Mouse (Mus musculus) retina, embryonic 14.5 days (tissue): ENCODE results near the gene Tm6sf1.
"Not testable (repeated sequence)": the region's sequence is repeated elsewhere in the genome, so short reads cannot be mapped to it uniquely, and the experiment has no call there.

Experiments used
- DNase-seq: peaks from one replicate; pipeline ENCODE4 v3.0.0-alpha.2; 2015; ENCODE audit warnings: low spot score

The Tm6sf1 gene

DNA sequence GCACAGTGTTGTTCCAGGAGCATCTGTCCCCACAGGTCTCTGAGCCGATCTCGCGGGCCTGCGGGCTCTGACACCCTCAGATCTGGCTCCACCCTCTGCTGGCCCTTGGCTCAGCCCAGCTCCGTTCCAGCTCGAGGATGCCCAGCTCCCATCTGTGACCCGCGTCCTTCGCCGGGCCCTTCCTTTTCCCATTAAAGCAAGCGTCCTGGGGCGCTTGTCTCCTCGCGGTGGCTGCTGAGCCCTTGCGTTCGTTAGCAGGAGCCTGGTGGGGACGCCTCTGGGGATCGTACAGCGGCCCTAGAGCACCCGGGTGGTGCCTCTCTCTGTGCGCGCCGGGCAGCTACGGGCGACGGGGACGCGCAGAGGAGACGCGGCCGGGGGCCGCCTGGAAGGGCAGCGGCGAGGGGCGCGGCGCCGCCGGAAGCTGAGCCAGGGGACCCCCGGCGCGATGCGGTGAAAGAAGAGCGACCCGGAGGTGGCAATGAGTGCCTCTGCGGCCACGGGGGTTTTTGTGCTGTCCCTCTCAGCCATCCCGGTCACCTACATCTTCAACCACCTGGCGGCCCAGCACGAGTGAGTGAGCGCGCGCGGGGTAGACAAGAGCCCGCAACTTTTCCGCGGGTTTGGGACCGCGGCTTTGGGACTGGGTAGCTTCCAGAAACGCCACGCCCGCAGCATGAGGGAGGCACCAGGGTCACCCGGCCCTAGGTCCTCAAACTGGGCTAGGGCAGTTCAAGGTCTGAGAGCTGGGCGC, at the start of gene Tm6sf1:
TSS of gene Tm6sf1 (plus strand) at position 34 of the 754 bp plus-strand sequence.
- DNase-seq, result peak; percentile 73

GRCm38 (mm10) chr7:81824906-81825305, 33.9 kb upstream of the Tm6sf1 start:
- DNase-seq, result no peak

- DNase-seq, result no peak
Observed at GRCm38 (mm10) chr7:81825381-81825780, 33.4 kb upstream of the Tm6sf1 start.

GRCm38 (mm10) chr7:81827806-81828667, 30.8 kb upstream of the Tm6sf1 start:
- DNase-seq, result no peak

DNA sequence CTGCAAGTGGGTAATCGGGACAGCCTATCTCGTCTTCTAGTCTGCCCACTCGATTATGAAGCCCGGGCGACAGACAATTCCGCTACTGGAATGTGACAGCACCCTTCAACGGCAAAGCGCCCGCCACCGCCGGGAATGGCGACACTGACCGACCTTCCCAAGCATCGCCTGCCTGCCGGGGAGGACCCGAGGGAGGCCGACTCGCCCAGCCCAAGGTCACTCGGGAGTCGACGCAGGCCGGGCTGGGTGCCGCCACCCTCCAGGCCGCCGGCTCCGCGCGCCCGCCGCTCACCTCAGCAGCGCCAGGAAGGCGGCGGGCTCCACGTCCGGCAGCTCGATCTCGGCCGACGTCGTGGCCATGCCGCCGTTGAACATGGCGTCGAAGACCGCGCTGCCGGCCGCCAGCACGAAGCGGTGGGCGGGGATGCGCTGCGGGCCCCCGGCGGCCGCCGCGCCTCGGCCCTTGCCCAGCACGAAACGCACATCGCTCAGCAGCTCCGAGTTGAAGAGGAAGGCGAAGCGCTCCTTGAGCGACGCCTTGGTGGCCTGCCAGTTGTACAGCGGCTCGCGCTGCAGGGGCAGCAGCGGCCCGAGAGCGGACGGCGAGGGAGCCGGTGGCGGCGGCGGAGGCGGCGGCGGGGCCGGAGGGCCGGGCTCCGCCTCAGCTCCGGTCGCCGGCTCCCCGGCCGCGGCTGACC, 30.0 kb upstream of the Tm6sf1 start:
- peak; percentile 57 for DNase-seq

DNA sequence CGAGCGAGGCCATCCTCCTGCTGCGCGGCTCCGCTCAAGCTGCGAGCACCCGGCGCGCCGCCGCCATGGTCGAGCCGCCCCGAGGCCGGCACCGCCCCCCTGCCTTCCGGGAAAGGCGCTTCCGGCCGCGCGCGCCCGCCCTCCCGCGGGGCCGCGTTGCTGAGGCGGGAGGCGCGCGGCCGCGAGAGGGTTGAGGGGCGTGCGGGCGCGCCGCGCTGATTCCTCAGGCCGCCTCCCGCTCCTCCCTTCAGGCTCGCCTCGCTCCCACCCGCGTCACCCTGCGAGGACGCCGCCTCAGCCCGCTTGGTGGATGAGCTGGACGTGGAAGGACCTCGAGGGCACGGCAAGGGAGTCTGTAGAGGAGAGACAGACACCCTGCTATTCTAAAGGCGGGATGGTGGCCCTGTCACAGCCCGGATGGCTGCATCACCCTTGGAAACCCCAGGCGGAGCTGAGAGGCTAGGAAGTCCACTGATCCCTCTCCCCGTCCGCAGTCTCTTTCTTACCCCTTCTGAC, 29.4 kb upstream of the Tm6sf1 start, which contains the start of gene Btbd1:
TSS of gene Btbd1 (minus strand) at position 53 of the 516 bp plus-strand sequence.
- DNase-seq, result peak; percentile 89

GRCm38 (mm10) chr7:81834847-81835246, 24.0 kb upstream of the Tm6sf1 start:
- no peak for DNase-seq

DNA sequence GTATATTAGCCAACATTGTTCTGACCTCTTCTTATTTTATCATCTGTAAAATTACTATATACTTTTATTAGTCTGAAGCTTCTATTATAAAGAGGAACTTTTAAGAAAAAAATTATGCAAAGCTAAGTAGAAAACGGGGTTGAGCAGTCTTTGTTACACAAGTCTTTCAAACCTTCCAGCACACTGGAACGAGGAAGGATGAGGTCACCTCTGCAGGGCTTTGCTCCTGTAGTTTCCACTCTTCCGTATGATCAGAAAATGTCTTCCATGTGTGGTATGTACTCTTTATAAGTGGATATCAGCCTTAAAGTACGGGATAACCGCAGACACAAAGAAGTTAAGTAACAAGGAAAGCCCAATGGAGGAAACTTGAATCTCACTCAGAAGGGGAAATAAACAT, 23.4 kb upstream of the Tm6sf1 start:
- no peak for DNase-seq

DNA sequence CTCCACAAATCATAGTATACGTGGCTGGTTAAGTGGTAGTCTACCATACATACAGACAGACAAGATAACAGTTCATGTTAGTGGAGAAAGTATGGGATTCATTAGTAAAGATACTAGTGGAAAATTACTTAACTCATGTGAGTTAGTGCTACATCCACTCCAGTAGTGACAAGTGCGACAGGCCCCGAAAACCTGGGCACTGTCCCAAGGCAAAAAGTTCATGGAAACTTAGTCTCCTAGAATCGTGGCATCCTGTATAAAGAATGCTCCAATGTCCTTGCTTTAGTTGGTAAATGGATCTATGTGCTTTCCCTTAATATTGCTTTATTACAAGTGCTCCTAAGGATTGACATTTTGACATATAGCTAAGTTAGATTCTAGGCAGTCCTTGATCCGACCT, 21.0 kb upstream of the Tm6sf1 start:
- DNase-seq, result not testable (repeated sequence)

DNA sequence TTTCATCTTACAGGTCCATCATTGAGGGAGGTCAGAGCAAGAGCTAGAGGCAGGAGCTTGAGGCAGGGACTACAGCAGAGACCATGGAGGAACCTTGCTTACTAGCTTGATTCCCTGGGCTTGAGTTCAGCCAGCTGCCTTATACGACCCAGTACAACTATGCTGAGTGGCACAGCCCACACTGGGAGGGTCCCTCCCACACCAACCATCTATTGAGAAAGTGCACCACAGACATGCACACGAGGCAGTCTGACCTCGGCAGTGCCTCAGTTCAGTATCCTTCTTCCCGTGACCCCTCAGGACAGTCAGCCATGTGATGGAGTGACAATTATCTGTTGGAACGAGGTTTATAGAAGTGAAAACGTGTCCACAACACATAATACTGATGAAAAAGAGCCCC, 19.1 kb upstream of the Tm6sf1 start:
- no peak for DNase-seq

- DNase-seq, result no peak
Observed at GRCm38 (mm10) chr7:81840661-81841181, 18.1 kb upstream of the Tm6sf1 start.

DNA sequence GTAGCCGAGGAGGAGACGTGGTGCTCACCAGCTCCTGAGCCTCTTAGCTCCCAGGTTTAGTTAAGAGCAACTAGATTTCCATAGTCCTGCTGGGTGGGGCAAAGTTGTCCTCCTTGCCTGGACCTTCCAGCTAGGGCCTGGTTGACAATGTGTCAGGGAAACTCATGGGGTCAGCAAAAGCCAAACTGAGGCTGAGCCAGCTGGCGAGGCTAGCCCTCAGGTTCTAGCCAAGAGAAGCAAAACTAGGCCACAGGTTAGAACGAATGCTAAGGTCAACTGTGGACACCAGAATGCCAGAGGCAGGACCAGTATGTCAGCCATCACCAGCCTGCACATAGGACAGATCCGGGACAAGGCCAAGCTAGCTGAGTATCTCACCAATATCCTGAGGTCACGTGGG, 17.4 kb upstream of the Tm6sf1 start:
- no peak for DNase-seq

- no peak for DNase-seq
Observed at GRCm38 (mm10) chr7:81842141-81842540, 16.7 kb upstream of the Tm6sf1 start.

GRCm38 (mm10) chr7:81842998-81843397, 15.8 kb upstream of the Tm6sf1 start:
- DNase-seq, result no peak

DNA sequence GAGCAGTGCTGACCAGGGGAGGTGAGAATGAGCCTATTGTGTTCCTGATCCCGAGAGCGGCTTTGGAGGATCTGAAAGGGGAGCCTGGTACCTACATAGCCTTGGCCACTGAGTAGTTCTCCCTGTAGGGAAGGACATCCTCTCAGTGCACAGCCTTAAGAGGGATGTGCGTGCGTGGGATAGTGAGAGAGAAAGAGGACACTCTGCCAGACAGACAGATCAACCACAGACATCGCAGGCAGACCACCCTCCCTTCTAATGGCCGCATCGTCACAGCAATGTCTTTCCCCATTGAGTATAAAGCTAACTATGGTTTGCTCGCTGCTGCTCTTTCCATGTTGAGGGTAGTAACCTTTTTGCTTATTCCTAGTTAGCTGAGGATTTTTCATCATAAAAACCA, 14.9 kb upstream of the Tm6sf1 start:
- no peak for DNase-seq

DNA sequence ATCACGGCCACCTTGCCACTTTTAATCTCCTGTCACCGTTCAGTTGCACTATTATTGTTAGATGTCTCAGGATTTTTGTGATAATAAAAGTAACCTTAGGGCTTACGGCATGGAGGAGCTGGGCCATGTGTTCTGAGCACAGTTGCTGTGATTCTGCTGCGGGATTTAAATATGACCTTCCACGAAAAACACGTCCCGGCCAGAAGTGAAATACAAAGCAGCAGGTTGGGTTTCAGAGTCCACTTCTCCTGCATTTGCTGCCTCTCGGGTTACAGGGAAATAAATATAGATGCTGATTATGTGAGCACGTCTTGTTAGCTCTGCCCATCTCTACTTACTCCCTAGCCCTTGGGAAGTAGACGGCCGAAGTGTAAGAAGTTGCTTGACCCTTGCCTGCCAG, 14.0 kb upstream of the Tm6sf1 start:
- DNase-seq, result no peak

- DNase-seq, result peak; percentile 34
Observed at GRCm38 (mm10) chr7:81845313-81845712, 13.5 kb upstream of the Tm6sf1 start.

DNA sequence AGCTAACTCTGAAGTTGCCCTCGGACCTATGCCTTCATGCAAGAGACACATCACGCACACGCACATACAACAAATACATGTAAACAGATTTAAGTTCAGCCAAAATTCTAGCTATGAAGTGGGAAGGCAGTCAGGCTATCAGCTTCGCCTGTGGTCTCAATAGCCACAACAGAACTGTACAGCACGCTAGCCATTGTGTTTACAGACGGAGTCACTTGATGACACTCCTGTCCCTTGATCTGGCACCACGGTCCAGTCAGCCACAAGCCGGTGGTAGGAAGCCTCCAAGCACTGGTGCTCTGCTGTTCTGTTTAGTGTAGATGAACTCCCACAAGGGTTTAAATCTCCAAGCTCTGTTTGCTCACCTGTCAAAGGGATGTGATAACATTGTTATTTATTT, 12.8 kb upstream of the Tm6sf1 start:
- DNase-seq, result no peak

GRCm38 (mm10) chr7:81847010-81847409, 11.8 kb upstream of the Tm6sf1 start:
- no peak for DNase-seq

GRCm38 (mm10) chr7:81847777-81848176, 11.0 kb upstream of the Tm6sf1 start:
- peak; percentile 72 for DNase-seq

- no peak for DNase-seq
Observed at GRCm38 (mm10) chr7:81849214-81849613, 9.6 kb upstream of the Tm6sf1 start.

DNA sequence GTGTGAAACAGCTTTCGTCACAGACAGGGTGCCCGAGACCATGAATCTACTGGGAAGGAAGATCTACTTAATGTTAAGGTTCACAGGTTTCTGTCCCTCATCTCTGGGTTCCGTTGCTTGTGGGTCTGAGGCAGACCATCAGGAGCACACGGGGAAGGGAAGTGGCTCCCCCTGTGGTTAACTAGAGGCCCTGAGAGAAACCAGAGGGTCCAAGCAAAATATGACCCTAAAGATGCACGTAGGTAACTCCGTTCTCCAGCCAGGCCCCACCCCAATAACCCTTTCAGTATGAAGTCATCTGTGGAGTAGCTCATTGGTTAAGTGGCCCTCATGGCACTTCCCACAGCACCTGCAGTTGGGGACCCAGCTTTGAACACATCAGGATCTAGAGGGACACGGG, 9.2 kb upstream of the Tm6sf1 start:
- DNase-seq, result no peak
